Mouse (Mus musculus): Measurements from ENCODE around the gene Fam117b. TPM values are rescaled to one million over a fixed set of nuclear protein-coding genes. Genes with fewer than 3 reads are reported as not detected.

Gene Fam117b
- 11.0 and 12.6 TPM in 2 replicates for polyA plus RNA-seq (2016; fragmentation: Nextera tagmentation; extraction: Ambion mirVana)

- peak; percentile 98 for DNase-seq (ENCODE audit: low spot score)
- Histone ChIP-seq H3K4me3 (peak within 1 kb of the TSS; percentile 99), H3K4me1 (replicated peaks) (peaks cover 19% of the 10 kb centered on the region), H3K9me3 (no peaks in the 10 kb centered on the region), H3K36me3 (no peaks in the 10 kb centered on the region), H3K27me3 (ENCODE audit: insufficient read depth, poor library complexity, severe bottlenecking) (no peaks in the 10 kb centered on the region), H3K27ac (peak within 1 kb of the TSS; percentile 99)
- under 1% methylated on average over 72 of the region's 72 CpGs for WGBS
These were observed at the start of gene Fam117b for GRCm38 (mm10) chr1:59912413-59913157. Gene Fam117b (plus strand): TSS chr1:59913006.

GRCm38 (mm10) chr1:59868041-59868440 lies 44.8 kb upstream of the Fam117b start:
- H3K36me3 ChIP-seq: peaks cover 84% of the 10 kb centered on the region
- no peaks in the 10 kb centered on the region for H3K27me3 ChIP-seq (ENCODE audit: insufficient read depth, poor library complexity, severe bottlenecking)
- no peaks in the 10 kb centered on the region for H3K4me1 ChIP-seq (replicated peaks)
- no peaks in the 10 kb centered on the region for H3K9me3 ChIP-seq
- 96% methylated on average over 5 of the region's 5 CpGs for WGBS
- no peak overlapping the region for H3K4me3 ChIP-seq
- H3K27ac ChIP-seq: no peak overlapping the region
- no peak for DNase-seq (ENCODE audit: low spot score)

GRCm38 (mm10) chr1:59874023-59874422 lies 38.8 kb upstream of the Fam117b start:
- Histone ChIP-seq H3K4me1 (replicated peaks) (no peaks in the 10 kb centered on the region), H3K4me3 (no peak overlapping the region), H3K27ac (no peak overlapping the region), H3K36me3 (peaks cover 40% of the 10 kb centered on the region), H3K9me3 (no peaks in the 10 kb centered on the region), H3K27me3 (ENCODE audit: insufficient read depth, poor library complexity, severe bottlenecking) (no peaks in the 10 kb centered on the region)
- WGBS: 95% methylated on average over 3 of the region's 3 CpGs
- DNase-seq (ENCODE audit: low spot score): no peak

GRCm38 (mm10) chr1:59878098-59878497 lies 34.7 kb upstream of the Fam117b start:
- DNase-seq (ENCODE audit: low spot score): no peak
- Histone ChIP-seq H3K9me3 (no peaks in the 10 kb centered on the region), H3K4me1 (replicated peaks) (0 out of 2 replicates have a peak, but pooled peaks cover 3% of the 10 kb centered on the region), H3K27ac (no peak overlapping the region), H3K4me3 (no peak overlapping the region), H3K36me3 (peaks cover 27% of the 10 kb centered on the region), H3K27me3 (ENCODE audit: insufficient read depth, poor library complexity, severe bottlenecking) (no peaks in the 10 kb centered on the region)
- WGBS: 92% methylated on average over 7 of the region's 7 CpGs

- Histone ChIP-seq H3K4me1 (replicated peaks) (peaks cover 12% of the 10 kb centered on the region; the same call in 1 of the 2 replicates), H3K36me3 (peaks cover 16% of the 10 kb centered on the region), H3K4me3 (no peak overlapping the region), H3K27ac (no peak overlapping the region), H3K9me3 (no peaks in the 10 kb centered on the region), H3K27me3 (ENCODE audit: insufficient read depth, poor library complexity, severe bottlenecking) (no peaks in the 10 kb centered on the region)
- WGBS: 34% methylated on average over 3 of the region's 3 CpGs
- peak; percentile 59 for DNase-seq (ENCODE audit: low spot score)
These were observed 29.3 kb upstream of the Fam117b start for GRCm38 (mm10) chr1:59883349-59884134.

DNA sequence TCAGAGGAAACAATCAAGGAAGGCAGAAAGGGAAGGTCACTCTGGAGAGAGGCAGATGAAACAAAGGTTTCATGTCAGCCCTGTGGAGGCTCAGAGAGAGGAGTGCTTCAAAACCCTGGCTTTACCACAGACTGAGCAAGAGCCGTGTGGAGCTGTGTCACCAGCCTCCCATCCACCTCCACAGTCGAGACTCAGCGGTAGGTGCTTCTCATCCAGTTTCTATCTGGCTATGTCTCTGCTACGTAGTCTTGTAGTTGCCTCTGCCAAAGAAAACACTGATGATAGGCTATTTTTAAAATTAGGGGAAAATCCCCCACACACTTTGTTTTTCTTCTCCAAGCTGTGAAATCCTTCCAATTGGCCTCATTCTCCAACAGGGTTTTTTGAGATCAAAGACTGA lies 25.9 kb upstream of the Fam117b start:
- Histone ChIP-seq H3K9me3 (no peaks in the 10 kb centered on the region), H3K27ac (no peak overlapping the region), H3K27me3 (ENCODE audit: insufficient read depth, poor library complexity, severe bottlenecking) (no peaks in the 10 kb centered on the region), H3K36me3 (no peaks in the 10 kb centered on the region), H3K4me1 (replicated peaks) (peaks cover 9% of the 10 kb centered on the region; the same call in 1 of the 2 replicates), H3K4me3 (no peak overlapping the region)
- no peak for DNase-seq (ENCODE audit: low spot score)
- 68% methylated on average over 4 of the region's 4 CpGs for WGBS

DNA sequence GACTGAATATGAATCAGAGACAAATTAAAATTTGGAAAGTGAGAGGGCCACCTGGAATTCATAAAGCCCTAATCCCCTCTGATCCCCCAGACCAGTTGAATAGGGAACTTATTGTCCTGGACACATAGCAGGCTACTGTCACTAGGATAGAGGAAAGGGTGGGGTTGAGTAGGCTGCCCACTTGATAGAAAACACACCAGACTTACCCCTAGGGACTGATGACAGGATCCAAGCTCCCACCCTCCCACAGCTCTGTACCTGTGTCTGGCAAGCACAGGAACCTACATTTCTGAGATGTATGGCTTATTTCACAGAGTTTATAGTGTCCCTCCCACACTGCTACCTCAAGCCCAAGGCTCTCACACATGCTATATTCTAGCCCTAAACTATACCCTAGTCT lies 24.8 kb upstream of the Fam117b start:
- Histone ChIP-seq H3K27ac (no peak overlapping the region), H3K9me3 (no peaks in the 10 kb centered on the region), H3K27me3 (ENCODE audit: insufficient read depth, poor library complexity, severe bottlenecking) (no peaks in the 10 kb centered on the region), H3K4me3 (no peak overlapping the region), H3K4me1 (replicated peaks) (peaks cover 9% of the 10 kb centered on the region; the same call in 1 of the 2 replicates), H3K36me3 (no peaks in the 10 kb centered on the region)
- no peak for DNase-seq (ENCODE audit: low spot score)

- DNase-seq (ENCODE audit: low spot score): no peak
- Histone ChIP-seq H3K36me3 (no peaks in the 10 kb centered on the region), H3K27me3 (ENCODE audit: insufficient read depth, poor library complexity, severe bottlenecking) (no peaks in the 10 kb centered on the region), H3K4me3 (no peak overlapping the region), H3K9me3 (no peaks in the 10 kb centered on the region), H3K27ac (no peak overlapping the region), H3K4me1 (replicated peaks) (peaks cover 9% of the 10 kb centered on the region; the same call in 1 of the 2 replicates)
- 84% methylated on average over 4 of the region's 4 CpGs for WGBS
These were observed 21.6 kb upstream of the Fam117b start for GRCm38 (mm10) chr1:59891185-59891584.

- DNase-seq (ENCODE audit: low spot score): no peak
- no peaks in the 10 kb centered on the region for H3K27me3 ChIP-seq (ENCODE audit: insufficient read depth, poor library complexity, severe bottlenecking)
- no peak overlapping the region for H3K4me3 ChIP-seq
- H3K9me3 ChIP-seq: no peaks in the 10 kb centered on the region
- no peaks in the 10 kb centered on the region for H3K36me3 ChIP-seq
- H3K27ac ChIP-seq: no peak overlapping the region
- no peaks in the 10 kb centered on the region for H3K4me1 ChIP-seq (replicated peaks)
- 88% methylated on average over 8 of the region's 8 CpGs for WGBS
These were observed 20.0 kb upstream of the Fam117b start for GRCm38 (mm10) chr1:59892777-59893176.

DNA sequence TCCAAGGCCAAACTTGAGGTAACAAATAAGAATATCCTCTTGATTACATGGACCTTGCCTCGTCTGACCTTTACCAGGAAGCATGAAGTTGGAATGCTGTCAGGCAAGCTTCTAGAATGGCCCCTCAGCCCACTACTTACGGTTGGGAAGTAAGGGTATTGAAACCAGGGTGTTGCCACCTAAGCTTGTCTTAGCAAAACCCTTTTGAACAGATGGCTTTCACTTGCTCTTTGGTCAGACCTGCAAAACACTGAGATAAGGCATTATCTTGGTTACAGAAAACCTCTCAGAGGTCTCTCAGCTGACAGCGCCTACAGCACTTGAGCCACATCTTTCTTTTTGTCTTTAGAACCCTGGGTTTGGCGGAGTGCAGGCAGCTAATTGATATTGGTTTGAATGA lies 18.8 kb upstream of the Fam117b start:
- DNase-seq (ENCODE audit: low spot score): no peak
- Histone ChIP-seq H3K9me3 (no peaks in the 10 kb centered on the region), H3K27ac (no peak overlapping the region), H3K4me3 (no peak overlapping the region), H3K27me3 (ENCODE audit: insufficient read depth, poor library complexity, severe bottlenecking) (no peaks in the 10 kb centered on the region), H3K4me1 (replicated peaks) (no peaks in the 10 kb centered on the region), H3K36me3 (no peaks in the 10 kb centered on the region)
- whole genome bisulfite sequencing: 89% methylated on average over 4 of the region's 4 CpGs

DNA sequence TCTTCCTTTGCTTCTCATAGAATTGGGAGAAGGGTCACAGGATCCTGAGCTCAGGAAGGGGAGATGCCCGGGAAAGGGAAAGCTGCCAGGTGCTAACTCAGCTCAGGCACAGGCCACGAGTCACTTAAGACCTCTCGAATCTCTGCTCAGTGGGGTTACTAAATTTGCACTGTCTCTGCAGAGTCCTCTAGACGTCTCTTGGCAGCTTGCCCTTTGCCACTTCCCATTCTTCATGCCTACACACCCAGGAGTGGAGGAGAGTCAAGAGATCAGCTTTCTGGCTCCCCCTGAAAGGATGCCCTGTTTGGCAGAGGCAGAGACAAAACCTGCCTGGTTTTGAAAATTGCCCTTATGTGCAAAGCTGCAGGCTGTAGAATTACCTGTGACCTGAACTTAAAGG lies 17.4 kb upstream of the Fam117b start:
- H3K9me3 ChIP-seq: no peaks in the 10 kb centered on the region
- H3K36me3 ChIP-seq: no peaks in the 10 kb centered on the region
- H3K4me3 ChIP-seq: no peak overlapping the region
- no peaks in the 10 kb centered on the region for H3K4me1 ChIP-seq (replicated peaks)
- H3K27ac ChIP-seq: no peak overlapping the region
- no peaks in the 10 kb centered on the region for H3K27me3 ChIP-seq (ENCODE audit: insufficient read depth, poor library complexity, severe bottlenecking)
- WGBS: 61% methylated on average over 4 of the region's 4 CpGs
- no peak for DNase-seq (ENCODE audit: low spot score)

DNA sequence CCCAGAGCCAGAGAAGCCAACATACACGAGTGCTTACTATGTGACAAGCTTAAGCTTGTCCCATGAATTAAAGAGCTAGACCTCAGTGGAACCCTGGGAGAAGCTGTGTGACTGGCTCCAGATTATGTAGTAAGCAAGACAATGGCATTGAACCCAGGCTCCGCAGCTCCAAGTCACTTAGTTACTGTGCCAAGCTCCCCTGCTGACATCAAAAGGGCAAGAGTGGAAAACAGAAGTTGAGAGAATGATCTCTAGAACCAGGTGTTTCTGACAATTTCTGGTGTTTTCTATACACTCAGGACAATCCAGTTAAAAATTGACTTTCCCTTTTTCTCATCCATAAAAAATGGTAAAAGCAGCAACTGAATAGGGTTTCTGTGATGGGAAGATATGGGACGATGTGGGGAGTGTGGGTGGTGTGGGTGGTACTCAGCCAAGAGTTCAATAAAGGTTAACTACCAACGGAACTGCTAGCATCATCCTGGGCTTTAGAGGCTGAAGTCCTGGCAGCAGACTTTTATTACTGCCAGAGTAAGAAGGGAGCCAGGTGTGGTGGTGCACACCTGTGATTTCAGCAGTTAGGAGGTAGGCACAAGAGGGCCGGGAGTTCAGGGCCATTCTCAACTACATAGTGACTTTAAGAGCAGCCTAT lies 15.5 kb upstream of the Fam117b start:
- H3K9me3 ChIP-seq: no peaks in the 10 kb centered on the region
- 0 out of 2 replicates have a peak, but pooled peaks cover 5% of the 10 kb centered on the region for H3K4me1 ChIP-seq (replicated peaks)
- no peaks in the 10 kb centered on the region for H3K36me3 ChIP-seq
- WGBS: 62% methylated on average over 5 of the region's 5 CpGs
- DNase-seq (ENCODE audit: low spot score): no peak
- no peak overlapping the region for H3K4me3 ChIP-seq
- no peak overlapping the region for H3K27ac ChIP-seq
- H3K27me3 ChIP-seq (ENCODE audit: insufficient read depth, poor library complexity, severe bottlenecking): no peaks in the 10 kb centered on the region

DNA sequence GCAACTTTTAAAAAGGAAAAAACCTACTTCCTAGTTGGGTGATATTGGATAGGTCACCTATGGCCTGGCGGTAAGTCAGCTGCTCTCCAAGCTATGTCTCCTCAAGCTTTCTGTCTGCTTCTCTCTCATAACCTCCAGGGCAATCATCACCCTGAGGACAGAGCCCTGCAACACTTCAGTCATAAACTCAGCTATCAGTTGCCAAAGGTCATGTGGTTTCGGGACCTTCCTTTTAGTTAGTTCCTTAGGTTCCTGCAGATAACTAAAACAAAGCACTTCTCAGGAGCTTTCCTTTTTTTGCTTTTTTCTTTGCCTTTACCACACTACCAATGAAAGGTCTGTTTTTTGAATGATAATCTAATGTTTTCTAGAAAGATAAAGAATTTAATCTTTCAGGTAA lies 13.1 kb upstream of the Fam117b start:
- no peaks in the 10 kb centered on the region for H3K36me3 ChIP-seq
- DNase-seq (ENCODE audit: low spot score): no peak
- whole genome bisulfite sequencing: 83% methylated on average over 2 of the region's 2 CpGs
- 0 out of 2 replicates have a peak, but pooled peaks cover 5% of the 10 kb centered on the region for H3K4me1 ChIP-seq (replicated peaks)
- no peaks in the 10 kb centered on the region for H3K9me3 ChIP-seq
- no peak overlapping the region for H3K27ac ChIP-seq
- no peak overlapping the region for H3K4me3 ChIP-seq
- no peaks in the 10 kb centered on the region for H3K27me3 ChIP-seq (ENCODE audit: insufficient read depth, poor library complexity, severe bottlenecking)
